Mouse (Mus musculus) gastrocnemius, adult 18-20 months (tissue): ENCODE data around the gene Map3k15. TPM values are rescaled to one million over a fixed set of nuclear protein-coding genes. Genes with fewer than 3 reads are reported as not detected.
A peak's percentile ranks its signal among the peaks of the same experiment; 100 is the strongest.

Experiments used
- DNase-seq: peaks from one replicate; pipeline ENCODE4 v3.0.0; 2021; ENCODE audit warnings: low spot score
- long read RNA-seq, 2 experiments: library from polyadenylated mRNA; stranded (forward); transcript quantifications; one replicate each; pipeline ENCODE4 v2.0.0; 2021
- total RNA-seq, 2 experiments: library from RNA; stranded (reverse); gene quantifications; 2 replicates each; pipeline ENCODE4 v1.2.3; 2021

Gene Map3k15
- total RNA-seq: under 1 TPM; 0.21 to 0.24 TPM
- long read RNA-seq, experiment 1: 0 reads
- long read RNA-seq, experiment 2: 0 reads

DNA sequence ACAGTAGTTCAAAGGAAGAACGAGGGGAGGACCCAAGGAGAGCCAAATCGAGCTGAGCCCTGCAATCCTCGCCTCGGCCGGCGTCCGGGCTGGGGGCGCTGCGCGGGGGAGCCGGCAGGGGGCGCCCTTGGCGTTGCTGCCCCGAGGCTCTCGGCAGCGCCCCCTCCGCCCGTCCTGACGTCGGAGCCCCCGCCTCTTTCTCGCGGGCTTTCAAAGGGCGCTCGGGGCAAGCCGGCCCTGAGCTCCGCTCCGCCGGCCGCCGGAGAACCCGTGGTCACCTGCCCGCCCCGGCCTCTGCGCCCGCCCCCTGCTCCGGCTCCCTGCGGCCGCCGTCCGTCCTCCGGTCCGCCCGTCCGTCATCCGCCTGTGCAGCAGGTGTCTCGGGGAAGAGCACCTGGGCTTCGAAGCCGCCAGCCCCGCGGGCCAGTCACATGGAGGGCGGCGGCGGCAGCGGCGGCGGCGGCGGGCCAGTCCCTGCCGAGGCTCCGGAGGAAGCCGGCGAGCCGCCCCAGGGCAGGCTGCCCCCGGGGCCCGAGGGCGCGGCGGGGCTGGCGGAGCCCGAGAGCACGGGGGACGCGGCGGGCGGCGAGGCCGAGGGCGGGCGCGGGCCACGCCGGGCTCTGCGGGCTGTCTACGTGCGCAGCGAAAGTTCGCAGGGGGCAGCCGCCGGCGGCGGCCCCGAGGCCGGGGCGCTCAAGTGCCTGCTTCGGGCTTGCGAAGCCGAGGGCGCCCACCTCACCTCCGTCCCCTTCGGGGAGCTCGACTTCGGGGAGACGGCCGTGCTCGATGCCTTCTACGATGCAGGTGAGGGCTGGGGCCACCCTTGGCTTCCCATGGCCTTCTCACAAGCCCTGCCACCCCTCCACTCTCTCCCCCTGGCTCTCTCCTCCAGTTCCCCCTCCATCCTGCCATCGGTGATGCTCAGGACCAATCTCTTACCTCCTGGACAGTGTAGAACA lies at the start of gene Map3k15:
Map3k15 (plus strand) TSS at position 432 of the 959 bp plus-strand sequence.
- DNase-seq: peak; percentile 41

DNA sequence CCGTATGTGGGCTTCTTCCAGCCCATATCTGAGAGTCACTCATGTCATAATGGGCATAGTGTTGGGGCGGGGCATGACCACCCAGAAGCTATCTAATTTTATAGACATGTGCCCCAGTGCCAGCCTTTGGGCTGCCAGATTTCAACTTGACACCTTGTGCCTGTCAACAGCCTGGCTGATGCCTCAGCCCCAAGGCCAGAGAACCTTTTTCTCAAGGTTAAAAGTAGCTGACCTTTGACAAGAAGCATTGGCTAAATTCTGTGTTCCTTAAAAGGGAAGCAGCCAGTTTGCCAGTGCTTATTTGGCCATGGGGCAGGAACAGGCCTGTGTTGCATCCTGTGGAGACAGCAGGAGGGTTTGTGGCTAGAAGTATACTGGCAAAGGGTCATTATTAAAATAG lies 45.7 kb upstream of the Map3k15 start:
- DNase-seq: peak; percentile 64

DNA sequence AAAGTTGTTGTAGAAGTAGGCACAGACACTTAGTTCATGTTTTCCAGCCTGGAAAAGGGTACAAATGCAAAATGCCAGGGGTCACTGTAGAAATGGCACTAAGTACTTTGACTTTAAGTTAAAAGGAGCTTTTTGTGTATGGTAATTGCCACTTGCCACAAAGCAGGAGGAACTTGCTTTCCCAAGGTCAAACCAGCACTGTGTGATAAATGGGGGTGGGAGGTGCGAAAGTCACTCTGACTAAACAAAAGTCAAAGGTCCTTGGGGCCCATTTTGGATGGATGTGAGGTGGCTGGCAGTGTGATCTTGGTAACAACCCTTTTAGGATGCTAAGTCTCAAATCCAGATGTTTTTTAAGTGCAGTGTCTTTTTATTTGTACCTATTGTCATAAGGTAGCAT lies 44.6 kb upstream of the Map3k15 start:
- no peak for DNase-seq

DNA sequence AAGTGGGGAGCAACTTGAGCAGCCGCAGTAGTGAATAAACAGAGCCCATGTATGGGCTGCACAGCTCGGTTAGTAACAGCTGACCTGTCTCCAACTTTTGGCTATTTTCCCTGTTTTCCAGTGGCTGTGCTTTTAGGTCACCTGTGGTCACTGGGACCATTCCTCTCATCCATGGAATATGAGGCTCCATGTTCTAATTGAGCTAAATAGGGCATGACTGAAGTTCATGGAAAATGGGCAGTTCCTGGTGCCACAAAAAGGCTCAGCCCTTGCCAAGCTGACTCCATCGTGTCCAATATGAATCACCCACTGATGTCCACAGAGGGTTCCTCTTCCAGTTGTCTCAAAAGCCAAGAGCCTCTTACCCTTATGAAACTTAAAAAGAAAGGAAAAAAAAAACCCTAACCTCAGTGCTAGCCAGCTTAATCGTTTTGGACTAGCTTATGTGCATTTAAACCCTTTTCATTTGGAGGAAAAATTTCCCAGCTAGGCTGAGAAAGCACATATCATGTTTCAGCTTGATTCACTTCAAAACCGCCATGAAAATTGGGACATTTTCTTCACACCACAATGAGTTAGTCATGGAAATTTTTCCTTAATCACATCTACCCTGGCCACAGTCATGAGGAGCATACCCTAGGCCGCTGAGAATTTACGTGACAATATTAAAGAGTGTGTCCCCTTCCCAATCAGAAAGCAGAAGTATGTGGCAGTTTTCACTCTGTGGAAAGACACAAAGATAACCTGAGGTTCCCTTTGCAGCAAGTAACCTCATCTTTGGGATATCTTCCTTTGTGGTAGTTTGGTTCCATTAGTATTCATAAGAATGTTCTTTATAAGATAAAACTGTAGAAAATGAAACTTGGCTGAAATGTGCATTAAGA lies 34.4 kb upstream of the Map3k15 start:
- no peak for DNase-seq

DNA sequence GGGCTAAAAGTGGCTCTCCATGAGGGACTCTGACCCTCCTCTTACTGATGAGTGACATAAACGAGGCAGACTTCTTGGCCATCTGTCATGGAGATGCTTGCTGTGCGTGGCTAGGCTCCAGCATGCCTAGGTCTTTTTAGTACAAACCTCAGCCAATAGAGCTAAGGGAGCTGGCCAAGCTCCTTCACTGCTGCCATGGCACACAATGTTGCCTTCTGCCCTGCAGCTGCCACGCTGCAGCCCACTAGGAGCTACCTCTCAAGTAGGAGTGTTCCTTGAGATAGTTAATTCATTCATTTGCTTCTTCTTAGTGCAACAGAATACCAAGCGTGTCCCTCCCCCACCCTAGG lies 33.8 kb upstream of the Map3k15 start:
- no peak for DNase-seq

DNA sequence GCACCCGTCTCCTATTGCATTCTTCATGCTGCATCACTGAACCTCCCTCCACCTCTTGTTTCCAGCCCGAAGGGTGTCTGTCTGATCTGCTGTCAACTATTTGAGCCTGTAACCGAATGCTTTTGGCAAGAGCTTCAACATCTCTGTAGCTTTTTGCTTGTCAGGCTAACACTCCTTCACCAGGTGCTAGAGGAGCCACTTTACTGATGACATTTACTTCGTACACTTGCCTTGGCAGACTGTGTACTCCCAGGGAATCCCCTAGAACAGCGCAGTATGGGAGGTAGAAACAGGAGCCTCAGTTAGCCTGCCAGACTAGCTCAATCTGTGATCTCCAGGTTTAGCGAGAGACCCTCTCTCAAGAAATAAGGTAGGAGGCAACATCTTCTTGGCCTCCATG lies 32.8 kb upstream of the Map3k15 start:
- no peak for DNase-seq

- DNase-seq: no peak
Measured at GRCm38 (mm10) chrX:159961385-159961784, 26.8 kb upstream of the Map3k15 start.

DNA sequence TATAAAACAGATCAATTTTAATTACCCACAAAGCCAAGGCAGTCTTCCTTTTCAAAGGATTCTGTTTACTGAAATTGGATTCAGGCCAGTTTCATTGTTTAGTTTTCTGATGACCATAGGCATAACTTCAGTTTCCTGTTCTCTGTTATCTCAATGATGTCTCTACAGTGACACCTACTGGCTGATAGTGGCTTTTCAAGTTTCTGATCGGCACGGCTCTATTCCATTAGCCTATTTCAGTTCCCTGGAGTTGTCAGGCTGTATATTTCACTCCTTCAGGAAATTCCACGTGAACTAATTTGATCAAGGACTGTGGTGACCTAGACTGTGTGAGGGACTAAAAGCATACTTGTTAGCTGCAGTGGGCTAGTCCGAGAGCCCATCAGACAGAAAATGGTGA lies 25.0 kb upstream of the Map3k15 start:
- DNase-seq: peak; percentile 66

GRCm38 (mm10) chrX:159963925-159964324 lies 24.3 kb upstream of the Map3k15 start:
- no peak for DNase-seq

GRCm38 (mm10) chrX:159969025-159969424 lies 19.2 kb upstream of the Map3k15 start:
- DNase-seq: no peak

GRCm38 (mm10) chrX:159971091-159971779 lies 17.0 kb upstream of the Map3k15 start:
- no peak for DNase-seq

DNA sequence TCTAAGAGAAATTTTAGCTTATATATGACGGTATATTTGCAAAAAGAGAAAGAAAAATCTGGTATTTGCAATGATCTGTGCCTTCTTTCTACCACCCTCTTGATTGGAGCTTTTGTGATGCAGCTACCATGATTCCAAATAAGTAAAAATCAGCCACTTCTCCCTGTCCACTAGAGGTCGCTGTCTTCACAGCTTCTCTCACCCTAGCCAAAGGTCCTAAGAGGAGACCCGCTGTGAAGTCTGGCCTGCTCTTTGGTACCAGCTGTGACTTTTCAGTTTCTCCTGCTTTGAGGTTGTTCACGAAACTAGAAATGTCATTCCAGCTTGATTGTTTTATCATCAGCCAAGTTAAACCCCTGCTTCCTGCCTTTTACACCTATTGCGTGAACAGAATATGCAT lies 14.5 kb upstream of the Map3k15 start:
- DNase-seq: no peak

GRCm38 (mm10) chrX:159976243-159976642 lies 12.0 kb upstream of the Map3k15 start:
- DNase-seq: no peak

GRCm38 (mm10) chrX:159995808-159996207 lies 7.6 kb downstream of the Map3k15 start:
- DNase-seq: no peak

GRCm38 (mm10) chrX:160053306-160053705 lies 65.1 kb downstream of the Map3k15 start:
- no peak for DNase-seq

DNA sequence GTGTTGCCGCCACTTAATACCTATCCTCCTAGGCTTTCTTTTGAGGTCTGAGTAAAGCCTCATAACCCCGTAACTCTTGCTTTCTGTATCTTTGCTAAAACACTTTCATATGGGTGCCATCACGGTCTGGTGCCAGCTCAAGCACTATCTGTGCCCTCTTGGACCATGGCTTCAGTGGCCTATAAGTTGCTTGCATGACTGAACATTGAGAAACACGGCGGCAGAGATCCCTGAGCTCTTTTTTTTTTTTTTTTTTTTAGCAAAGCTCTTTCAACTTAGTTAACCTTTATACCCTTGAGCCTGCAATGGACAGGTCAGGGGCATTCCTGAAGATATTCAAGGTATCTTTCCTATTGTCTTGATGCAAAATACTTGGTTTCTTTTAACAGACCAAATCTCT lies 66.4 kb downstream of the Map3k15 start:
- DNase-seq: no peak

DNA sequence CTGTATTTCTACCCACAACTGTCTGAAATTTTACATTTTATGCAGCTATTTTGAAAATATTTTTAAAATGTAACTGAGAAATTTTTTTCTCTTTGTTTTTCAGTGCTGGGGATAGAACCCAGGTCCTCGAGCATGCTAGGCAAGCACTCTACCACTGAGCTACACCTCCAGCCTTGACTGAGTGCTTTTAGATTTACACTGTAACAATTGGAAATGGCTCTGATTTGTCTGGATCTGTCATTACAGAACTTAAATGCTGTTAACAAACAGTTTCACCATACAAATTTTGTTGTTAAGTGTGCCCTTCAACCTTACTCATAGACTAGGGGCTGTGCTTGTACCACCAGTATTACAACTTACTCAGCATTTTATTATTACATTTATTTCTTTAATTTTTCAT lies 103.7 kb downstream of the Map3k15 start:
- DNase-seq: no peak

- no peak for DNase-seq
Measured at GRCm38 (mm10) chrX:160107817-160108216, 119.6 kb downstream of the Map3k15 start.

DNA sequence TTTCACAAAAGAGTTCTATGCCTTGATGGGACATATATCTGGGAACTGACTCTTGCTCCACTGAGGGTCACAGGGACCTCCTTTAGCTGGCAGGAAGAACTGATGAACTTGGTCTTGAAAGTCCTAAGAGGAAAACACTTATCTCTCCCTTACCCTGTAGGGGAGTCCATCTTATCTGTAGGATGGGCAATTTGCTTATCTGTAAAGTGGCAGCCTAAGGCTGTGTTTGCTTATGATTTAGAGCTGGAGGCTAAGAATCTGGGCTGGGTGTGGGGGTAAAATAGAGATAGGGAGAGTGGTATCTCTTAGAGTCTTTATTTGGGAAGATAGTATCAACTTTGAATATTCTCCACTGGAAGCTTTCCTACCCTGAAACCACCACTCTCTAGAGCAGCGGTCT lies 125.5 kb downstream of the Map3k15 start:
- no peak for DNase-seq

GRCm38 (mm10) chrX:160116074-160116473 lies 127.8 kb downstream of the Map3k15 start:
- no peak for DNase-seq

- DNase-seq: peak; percentile 22
Measured at GRCm38 (mm10) chrX:160116658-160117057, 128.4 kb downstream of the Map3k15 start.
